Mouse (Mus musculus): Measurements from ENCODE around the gene Hhip. TPM values are rescaled to one million over a fixed set of nuclear protein-coding genes. Genes with fewer than 3 reads are reported as not detected.
"Not testable (repeated sequence)": the region's sequence is repeated elsewhere in the genome, so short reads cannot be mapped to it uniquely, and the experiment has no call there.

Gene Hhip
- polyA plus RNA-seq, 1 experiment: 0.02 TPM

DNA sequence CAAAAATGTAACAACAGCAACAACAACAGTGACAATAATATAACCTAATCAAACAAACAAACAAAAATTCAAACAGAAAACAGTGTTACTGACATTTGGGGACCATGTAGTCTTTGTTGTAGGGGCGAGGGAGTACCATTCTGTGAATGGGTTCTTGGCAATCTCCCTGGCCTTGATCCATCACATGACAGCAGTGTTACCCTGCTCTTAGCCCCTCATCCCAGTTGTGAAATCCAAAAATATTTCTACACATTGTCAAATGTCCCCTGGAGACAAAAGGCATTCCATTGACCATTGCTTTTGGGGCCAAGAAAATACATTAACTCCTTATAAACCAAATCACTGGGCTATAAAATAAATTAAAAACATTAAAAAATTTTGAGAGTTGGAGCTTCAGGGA, 64.3 kb downstream of the Hhip start:
- no peak for DNase-seq (ENCODE audit: low read depth in 1 of 2, low spot score in 2 of 2)
- H3K27me3 ChIP-seq (ENCODE audit: control insufficient read depth, insufficient read depth, low read length): no peaks in the 10 kb centered on the region
- no peak for TF ChIP-seq CTCF (IDR thresholded peaks at IDR 0.05; ENCODE audit: extremely low read depth, insufficient read depth, insufficient read length, insufficient replicate concordance)
- no peak for TF ChIP-seq POLR2A (IDR thresholded peaks at IDR 0.05; ENCODE audit: low read depth, low read length)
- no peak overlapping the region for H3K27ac ChIP-seq (ENCODE audit: insufficient read depth, low read length)
- no peaks in the 10 kb centered on the region for H3K4me1 ChIP-seq (ENCODE audit: control insufficient read depth, insufficient read depth, insufficient read length)
- H3K4me3 ChIP-seq (ENCODE audit: extremely low read depth, insufficient read depth, insufficient read length): no peak overlapping the region
- H3K36me3 ChIP-seq (ENCODE audit: control insufficient read depth, insufficient read depth, low read length): no peaks in the 10 kb centered on the region
- 80% methylated on average over 1 of the region's 1 CpGs for WGBS

DNA sequence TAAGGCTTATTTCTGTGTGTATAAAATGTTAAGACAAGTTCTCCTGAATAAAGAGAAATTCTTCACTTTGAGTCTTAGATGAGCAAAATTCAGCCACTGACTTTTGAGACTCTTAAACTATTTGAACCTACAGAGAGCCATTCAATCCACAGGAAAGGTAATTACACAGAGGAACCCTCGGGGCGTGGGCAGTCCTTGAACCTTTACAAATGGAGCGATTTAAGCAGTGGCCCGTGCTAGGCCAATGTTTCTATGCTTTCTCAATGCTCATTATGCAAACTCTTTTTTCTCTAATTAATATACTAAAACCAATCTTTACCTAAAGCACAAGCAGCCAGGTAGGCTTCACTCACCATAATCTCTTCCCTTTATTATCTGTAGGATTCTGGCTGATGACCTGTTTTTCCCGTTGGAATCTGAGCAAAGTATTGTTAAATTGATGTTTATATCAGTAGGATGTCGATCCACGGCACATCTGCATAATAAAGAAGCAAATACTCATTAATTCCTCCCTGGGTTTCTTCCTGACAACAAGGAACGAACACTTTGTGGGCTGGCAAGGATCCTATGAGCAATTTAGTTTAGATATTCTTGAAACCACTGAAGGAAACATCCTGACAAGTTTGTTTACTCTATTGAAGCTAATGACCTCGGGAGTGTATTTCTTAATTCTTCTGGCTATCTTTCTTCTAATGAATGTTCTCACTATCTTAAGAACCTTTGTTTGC, 65.5 kb downstream of the Hhip start:
- H3K4me1 ChIP-seq (ENCODE audit: control insufficient read depth, insufficient read depth, insufficient read length): no peaks in the 10 kb centered on the region
- TF ChIP-seq POLR2A (IDR thresholded peaks at IDR 0.05; ENCODE audit: low read depth, low read length): no peak
- TF ChIP-seq CTCF (IDR thresholded peaks at IDR 0.05; ENCODE audit: extremely low read depth, insufficient read depth, insufficient read length, insufficient replicate concordance): no peak
- H3K4me3 ChIP-seq (ENCODE audit: extremely low read depth, insufficient read depth, insufficient read length): no peak overlapping the region
- WGBS: 81% methylated on average over 9 of the region's 9 CpGs
- no peak for DNase-seq (ENCODE audit: low read depth in 1 of 2, low spot score in 2 of 2)
- H3K27ac ChIP-seq (ENCODE audit: insufficient read depth, low read length): no peak overlapping the region
- H3K36me3 ChIP-seq (ENCODE audit: control insufficient read depth, insufficient read depth, low read length): no peaks in the 10 kb centered on the region
- H3K27me3 ChIP-seq (ENCODE audit: control insufficient read depth, insufficient read depth, low read length): no peaks in the 10 kb centered on the region

DNA sequence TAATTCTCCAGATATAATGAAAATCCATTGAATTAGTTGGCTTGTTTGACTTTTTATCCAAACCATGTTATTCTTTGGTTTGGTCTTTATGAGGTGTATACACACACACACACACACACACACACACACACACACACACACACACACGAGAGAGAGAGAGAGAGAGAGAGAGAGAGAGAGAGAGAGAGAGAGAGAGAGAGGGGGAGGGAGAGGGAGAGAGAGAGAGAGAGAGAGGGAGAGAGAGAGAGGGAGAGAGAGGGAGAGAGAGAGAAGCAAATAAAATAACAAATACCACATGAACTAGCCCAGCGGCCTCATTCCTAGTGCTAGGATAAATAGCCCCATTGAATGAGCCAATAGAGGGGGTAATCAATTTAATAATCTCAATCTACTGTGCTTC, 66.4 kb downstream of the Hhip start:
- WGBS: 100% methylated on average over 1 of the region's 2 CpGs

DNA sequence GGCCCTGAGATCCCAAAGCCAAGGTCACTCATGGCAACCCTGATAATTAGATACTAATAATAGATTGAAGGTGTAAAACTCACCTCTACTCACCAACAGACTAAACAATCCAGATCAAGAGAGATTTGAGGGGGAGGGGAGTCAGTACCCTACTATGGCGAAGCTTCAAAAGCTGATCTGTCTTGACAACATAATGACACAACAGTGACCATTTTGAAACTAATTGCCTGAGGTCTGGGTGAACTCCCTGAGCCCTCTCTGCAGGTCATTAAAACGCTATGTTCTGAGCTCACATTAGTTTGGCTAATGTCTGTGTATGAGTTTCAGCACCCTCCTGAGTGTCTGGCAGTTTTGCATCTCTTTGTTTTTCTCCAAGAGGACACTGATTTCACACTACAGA, 72.9 kb downstream of the Hhip start:
- WGBS: 78% methylated on average over 2 of the region's 2 CpGs
- no peak for DNase-seq (ENCODE audit: low read depth in 1 of 2, low spot score in 2 of 2)
- H3K4me3 ChIP-seq (ENCODE audit: extremely low read depth, insufficient read depth, insufficient read length): no peak overlapping the region
- H3K4me1 ChIP-seq (ENCODE audit: control insufficient read depth, insufficient read depth, insufficient read length): no peaks in the 10 kb centered on the region
- no peak for TF ChIP-seq CTCF (IDR thresholded peaks at IDR 0.05; ENCODE audit: extremely low read depth, insufficient read depth, insufficient read length, insufficient replicate concordance)
- no peak for TF ChIP-seq POLR2A (IDR thresholded peaks at IDR 0.05; ENCODE audit: low read depth, low read length)
- H3K27ac ChIP-seq (ENCODE audit: insufficient read depth, low read length): no peak overlapping the region
- no peaks in the 10 kb centered on the region for H3K27me3 ChIP-seq (ENCODE audit: control insufficient read depth, insufficient read depth, low read length)
- no peaks in the 10 kb centered on the region for H3K36me3 ChIP-seq (ENCODE audit: control insufficient read depth, insufficient read depth, low read length)

More for the DNA sequence above, 66.4 kb downstream of the Hhip start:
- not testable (repeated sequence) for DNase-seq (ENCODE audit: low read depth in 1 of 2, low spot score in 2 of 2); H3K27ac ChIP-seq (ENCODE audit: insufficient read depth, low read length); H3K4me3 ChIP-seq (ENCODE audit: extremely low read depth, insufficient read depth, insufficient read length); H3K36me3 ChIP-seq (ENCODE audit: control insufficient read depth, insufficient read depth, low read length); H3K4me1 ChIP-seq (ENCODE audit: control insufficient read depth, insufficient read depth, insufficient read length); H3K27me3 ChIP-seq (ENCODE audit: control insufficient read depth, insufficient read depth, low read length)

DNA sequence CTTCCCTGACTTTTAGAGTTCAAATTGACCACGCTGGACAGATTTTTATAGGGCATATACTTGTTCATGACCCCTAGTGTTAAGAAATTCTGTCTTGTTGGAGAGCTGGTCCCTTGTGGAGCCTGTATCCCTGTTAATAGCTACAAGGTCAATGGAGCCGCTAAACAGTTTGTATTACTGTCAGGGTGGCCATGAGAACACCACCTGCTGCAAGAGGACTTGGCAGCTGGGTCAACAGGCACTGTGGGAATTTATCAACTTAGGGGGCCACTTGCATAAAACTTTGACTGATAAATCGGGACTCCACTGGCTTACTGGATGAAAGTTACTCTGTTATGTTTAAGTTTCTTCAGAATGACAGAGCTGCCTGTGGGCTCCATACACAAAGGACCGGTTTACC, 75.7 kb downstream of the Hhip start:
- Histone ChIP-seq H3K27ac (ENCODE audit: insufficient read depth, low read length) (no peak overlapping the region), H3K4me3 (ENCODE audit: extremely low read depth, insufficient read depth, insufficient read length) (no peak overlapping the region), H3K4me1 (ENCODE audit: control insufficient read depth, insufficient read depth, insufficient read length) (no peaks in the 10 kb centered on the region), H3K27me3 (ENCODE audit: control insufficient read depth, insufficient read depth, low read length) (no peaks in the 10 kb centered on the region), H3K36me3 (ENCODE audit: control insufficient read depth, insufficient read depth, low read length) (no peaks in the 10 kb centered on the region)
- no peak for TF ChIP-seq CTCF (IDR thresholded peaks at IDR 0.05; ENCODE audit: extremely low read depth, insufficient read depth, insufficient read length, insufficient replicate concordance)
- TF ChIP-seq POLR2A (IDR thresholded peaks at IDR 0.05; ENCODE audit: low read depth, low read length): no peak
- DNase-seq (ENCODE audit: low read depth in 1 of 2, low spot score in 2 of 2): no peak
- WGBS: 79% methylated on average over 4 of the region's 4 CpGs

DNA sequence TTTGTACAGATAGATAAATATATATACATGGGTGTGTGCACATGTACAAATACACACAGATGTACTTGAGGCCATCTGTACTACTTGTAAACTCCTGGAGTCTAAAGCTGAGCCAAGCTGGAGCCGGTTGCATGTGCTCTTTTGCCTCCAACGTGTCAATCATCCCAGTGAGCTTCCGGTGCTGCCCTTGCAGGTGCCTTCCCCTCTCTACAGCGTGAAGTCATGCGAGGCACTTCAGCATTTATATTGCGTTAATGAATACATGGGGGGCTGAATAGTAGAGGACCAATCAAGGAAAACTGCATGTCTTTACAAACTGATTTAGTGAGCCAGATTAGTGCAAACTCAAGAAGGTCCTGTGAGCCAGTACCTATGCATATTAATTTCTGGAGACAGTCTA, 91.6 kb downstream of the Hhip start:
- Histone ChIP-seq H3K4me1 (ENCODE audit: control insufficient read depth, insufficient read depth, insufficient read length) (no peaks in the 10 kb centered on the region), H3K36me3 (ENCODE audit: control insufficient read depth, insufficient read depth, low read length) (no peaks in the 10 kb centered on the region), H3K27ac (ENCODE audit: insufficient read depth, low read length) (no peak overlapping the region), H3K4me3 (ENCODE audit: extremely low read depth, insufficient read depth, insufficient read length) (no peak overlapping the region), H3K27me3 (ENCODE audit: control insufficient read depth, insufficient read depth, low read length) (no peaks in the 10 kb centered on the region)
- TF ChIP-seq CTCF (IDR thresholded peaks at IDR 0.05; ENCODE audit: extremely low read depth, insufficient read depth, insufficient read length, insufficient replicate concordance) (no peak), POLR2A (IDR thresholded peaks at IDR 0.05; ENCODE audit: low read depth, low read length) (no peak)
- no peak for DNase-seq (ENCODE audit: low read depth in 1 of 2, low spot score in 2 of 2)
- WGBS: 70% methylated on average over 6 of the region's 6 CpGs

DNA sequence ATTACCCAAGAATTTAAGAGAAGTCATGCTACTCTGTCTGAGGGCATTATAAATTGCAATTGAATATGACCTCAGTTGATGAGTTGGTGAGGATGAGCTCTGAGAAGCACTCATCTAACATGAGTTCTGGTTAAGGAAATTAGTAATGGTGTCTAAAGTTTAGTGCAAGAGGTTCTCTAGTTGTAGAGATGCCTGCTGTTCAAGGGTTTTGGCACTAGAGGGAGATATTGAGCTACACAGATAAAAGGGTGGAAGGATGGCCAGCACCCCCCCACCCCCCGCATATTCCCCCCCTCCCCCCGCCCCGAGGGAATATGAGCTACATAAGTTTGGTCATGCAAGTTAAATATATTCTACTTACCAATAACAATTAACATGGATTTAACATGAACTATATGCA, 104.9 kb downstream of the Hhip start:
- DNase-seq (ENCODE audit: low read depth in 1 of 2, low spot score in 2 of 2): peak in 1 of 2 experiments; percentile 16
- Histone ChIP-seq H3K36me3 (ENCODE audit: control insufficient read depth, insufficient read depth, low read length) (no peaks in the 10 kb centered on the region), H3K27me3 (ENCODE audit: control insufficient read depth, insufficient read depth, low read length) (no peaks in the 10 kb centered on the region), H3K27ac (ENCODE audit: insufficient read depth, low read length) (no peak overlapping the region), H3K4me3 (ENCODE audit: extremely low read depth, insufficient read depth, insufficient read length) (no peak overlapping the region), H3K4me1 (ENCODE audit: control insufficient read depth, insufficient read depth, insufficient read length) (no peaks in the 10 kb centered on the region)
- TF ChIP-seq POLR2A (IDR thresholded peaks at IDR 0.05; ENCODE audit: low read depth, low read length): no peak
- no peak for TF ChIP-seq CTCF (IDR thresholded peaks at IDR 0.05; ENCODE audit: extremely low read depth, insufficient read depth, insufficient read length, insufficient replicate concordance)
- 9% methylated on average over 3 of the region's 3 CpGs for WGBS

Data from spleen, adult 2 months (tissue).